Mouse (Mus musculus) brain, embryonic 14.5 days (tissue): ENCODE measurements around the gene Dusp27.

ENCODE experiments used
- CTCF ChIP-seq: fragments of 200-500 bp; IDR thresholded peaks from 2 replicates; pipeline ENCODE4 v1.5.1; 2012; ENCODE audit warnings: inconsistent platforms, mild to moderate bottlenecking, moderate library complexity, borderline replicate concordance; ENCODE audit not compliant: insufficient read depth, insufficient read length; ENCODE audit errors: extremely low read depth
- POLR2A ChIP-seq: fragments of 200-500 bp; IDR thresholded peaks from 2 replicates; pipeline ENCODE4 v1.6.1; 2012; ENCODE audit warnings: mild to moderate bottlenecking, inconsistent platforms, borderline replicate concordance; ENCODE audit not compliant: poor library complexity, insufficient read depth, insufficient read length, severe bottlenecking; ENCODE audit errors: extremely low read depth

GRCm38 (mm10) chr1:166147657-166148056 is 19.9 kb upstream of the Dusp27 start:
- TF ChIP-seq CTCF (no peak), POLR2A (no peak)
